In genomic region chr2:105671798-105672595, GRCm38 (mm10) we compare ENCODE assay signal across 10 mouse cellular contexts. TPM values are rescaled to one million over a fixed set of nuclear protein-coding genes. Genes with fewer than 3 reads are reported as not detected.
A peak's percentile ranks its signal among the peaks of the same experiment; 100 is the strongest.
DNase-seq lines count a peak whose midpoint lies in the region; ATAC-seq lines count a peak whose summit lies in the region.
"Had no signal": no experiment of that assay in that cellular context is flagged by ENCODE, and none has a peak within 500 bp of the region (broad histone marks: within the 10 kb centered on the region; RNA-seq: fewer than 3 reads in every experiment).

No protein-coding gene starts in this region.

- peaks cover 15% of the 10 kb centered on the region for H3K4me1 ChIP-seq in liver, embryonic 11.5 days (replicated peaks; ENCODE audit: control insufficient read depth, insufficient read depth, low read length)
- H3K4me1 ChIP-seq in embryonic facial prominence, embryonic 11.5 days (ENCODE audit: control insufficient read depth, insufficient read depth, low read length) = peaks cover 10% of the 10 kb centered on the region
- H3K4me1 ChIP-seq in liver, embryonic 12.5 days = peaks cover 37% of the 10 kb centered on the region

- H3K4me3 ChIP-seq in liver, embryonic 11.5 days (ENCODE audit: low read depth, low read length) = no peak overlapping the region
- H3K4me3 ChIP-seq in embryonic facial prominence, embryonic 11.5 days (ENCODE audit: low read depth, low read length) = peak overlapping the region; percentile 5; the same call in 1 of the 2 replicates
- no peak overlapping the region for H3K4me3 ChIP-seq in liver, embryonic 12.5 days
- H3K4me3 ChIP-seq: embryonic facial prominence, embryonic 13.5 days had no signal

- H3K27me3 ChIP-seq in liver, embryonic 11.5 days (replicated peaks; ENCODE audit: control insufficient read depth, insufficient read depth, low read length) = peaks cover 100% of the 10 kb centered on the region
- H3K27me3 ChIP-seq in embryonic facial prominence, embryonic 11.5 days (ENCODE audit: control insufficient read depth, insufficient read depth, low read length) = peaks cover 81% of the 10 kb centered on the region
- peaks cover 100% of the 10 kb centered on the region for H3K27me3 ChIP-seq in liver, embryonic 12.5 days (replicated peaks)

- no peak overlapping the region for H3K9ac ChIP-seq in liver, embryonic 11.5 days (ENCODE audit: low read depth, low read length)
- H3K9ac ChIP-seq in embryonic facial prominence, embryonic 11.5 days (replicated peaks; ENCODE audit: low read length) = no peak overlapping the region; the same call in 1 of the 2 replicates
- no peak overlapping the region for H3K9ac ChIP-seq in liver, embryonic 12.5 days
- H3K9ac ChIP-seq: embryonic facial prominence, embryonic 13.5 days had no signal

- no peak for ATAC-seq in liver, embryonic 11.5 days (replicated peaks; ENCODE audit: low FRiP score)
- no peak for ATAC-seq in embryonic facial prominence, embryonic 11.5 days (replicated peaks; ENCODE audit: insufficient number of reproducible peaks, low FRiP score, low TSS enrichment, low read depth)
- ATAC-seq in liver, embryonic 12.5 days = no peak
- no peak for ATAC-seq in erythroid progenitor cell, adult 5-6 weeks (replicated peaks; ENCODE audit: low FRiP score, poor library complexity, severe bottlenecking)
- ATAC-seq in megakaryocyte-erythroid progenitor cell, adult 5-6 weeks (replicated peaks; ENCODE audit: low FRiP score, low TSS enrichment, poor library complexity, severe bottlenecking) = no peak

- H3K9me3 ChIP-seq in liver, embryonic 11.5 days (ENCODE audit: control insufficient read depth, low read length) = no peaks in the 10 kb centered on the region
- no peaks in the 10 kb centered on the region for H3K9me3 ChIP-seq in embryonic facial prominence, embryonic 11.5 days (replicated peaks; ENCODE audit: control insufficient read depth, low read length)
- H3K9me3 ChIP-seq in liver, embryonic 12.5 days (replicated peaks) = no peaks in the 10 kb centered on the region
- H3K9me3 ChIP-seq: embryonic facial prominence, embryonic 13.5 days had no signal

- 2% methylated on average over 25 of the region's 25 CpGs for whole genome bisulfite sequencing in liver, embryonic 11.5 days
- 1% methylated on average over 25 of the region's 25 CpGs for WGBS in embryonic facial prominence, embryonic 11.5 days
- WGBS in liver, embryonic 12.5 days (ENCODE audit: insufficient replicate concordance) = 3% methylated on average over 25 of the region's 25 CpGs

- H3K36me3 ChIP-seq in liver, embryonic 11.5 days (ENCODE audit: control insufficient read depth, insufficient read depth, low read length) = no peaks in the 10 kb centered on the region
- no peaks in the 10 kb centered on the region for H3K36me3 ChIP-seq in embryonic facial prominence, embryonic 11.5 days (replicated peaks; ENCODE audit: control insufficient read depth, insufficient read depth, low read depth, low read length)
- no peaks in the 10 kb centered on the region for H3K36me3 ChIP-seq in liver, embryonic 12.5 days
- H3K36me3 ChIP-seq: embryonic facial prominence, embryonic 13.5 days had no signal

- no peak overlapping the region for H3K27ac ChIP-seq in liver, embryonic 11.5 days (ENCODE audit: low read depth, low read length)
- H3K27ac ChIP-seq in embryonic facial prominence, embryonic 11.5 days (replicated peaks; ENCODE audit: low read depth, low read length) = no peak overlapping the region
- no peak overlapping the region for H3K27ac ChIP-seq in liver, embryonic 12.5 days
- H3K27ac ChIP-seq: embryonic facial prominence, embryonic 13.5 days had no signal

- peak overlapping the region; percentile 14; the same call in 1 of the 2 replicates for H3K4me2 ChIP-seq in liver, embryonic 11.5 days
- H3K4me2 ChIP-seq in embryonic facial prominence, embryonic 11.5 days (ENCODE audit: low read depth, low read length) = peak overlapping the region; percentile 4; the same call in 1 of the 2 replicates
- H3K4me2 ChIP-seq in liver, embryonic 12.5 days = peak overlapping the region; percentile 7; the same call in 1 of the 2 replicates
- H3K4me2 ChIP-seq: embryonic facial prominence, embryonic 13.5 days had no signal

- no peak for DNase-seq in liver, embryonic 11.5 days (ENCODE audit: low spot score)
- DNase-seq in liver = no peak
- peak; percentile 45 for DNase-seq in embryonic facial prominence, embryonic 11.5 days (ENCODE audit: low spot score)
- peak; percentile 60 for DNase-seq in retina, postnatal 1 day
- no peak for DNase-seq in right cerebral cortex, postnatal 10 days (ENCODE audit: low spot score in 2 of 2)
- DNase-seq: kidney, adult 9 months had no signal

RNA-seq across cellular contexts. Expression of gene Pax6, which starts 3.3 kb away (rescaled TPM):
- polyA plus RNA-seq in liver, embryonic 11.5 days (2014; fragmentation: Nextera tagmentation; extraction: Ambion mirVana) = 0.26 TPM in 1 of 2 replicates, not detected in the other
- 13.9 and 26.6 TPM in 2 replicates for polyA plus RNA-seq in embryonic facial prominence, embryonic 11.5 days (2014; fragmentation: Nextera tagmentation; extraction: Ambion mirVana)
- polyA plus RNA-seq in liver, embryonic 12.5 days (2016; fragmentation: Nextera tagmentation; extraction: Ambion mirVana) = 0.05 TPM in 1 of 2 replicates, not detected in the other
- total RNA-seq in erythroid progenitor cell, adult 5-6 weeks (2015; ENCODE audit: low replicate concordance) = not detected in 2 replicates
- total RNA-seq in erythroid progenitor cell, adult 5-6 weeks (2017; ENCODE audit: low replicate concordance) = not detected in 2 replicates
- total RNA-seq in megakaryocyte-erythroid progenitor cell, adult 5-6 weeks (2014; fragmentation: Nextera tagmentation) = not detected in 2 replicates
- not detected in 2 replicates for total RNA-seq in megakaryocyte-erythroid progenitor cell, adult 5-6 weeks (2017)

Comparison
In these comparisons a context has a peak if more than half of its experiments do, and no peak if none do; other contexts are left out.
1. DNase-seq: peak in embryonic facial prominence, embryonic 11.5 days (single experiment) and retina, postnatal 1 day (single experiment); none in liver, embryonic 11.5 days (single experiment), liver (single experiment) and right cerebral cortex, postnatal 10 days (0 of 2).
2. RNA of gene Pax6, which starts 3.3 kb away (polyA plus RNA-seq): 13.9 to 26.6 TPM in embryonic facial prominence, embryonic 11.5 days; 0.26 TPM in liver, embryonic 11.5 days and 0.05 TPM in liver, embryonic 12.5 days; every median in the first group is over 10 times any median in the second.
3. Peak in every context shown above with its lines, with median percentiles within 50 percentile points of each other: H3K4me2 ChIP-seq.